Mouse (Mus musculus) erythroblast, embryonic 14.5 days (primary cell): Measurements from ENCODE around the gene Fbxw9. TPM values are rescaled to one million over a fixed set of nuclear protein-coding genes. Genes with fewer than 3 reads are reported as not detected.

Experiments used
- H3K27me3 ChIP-seq: 2 replicates; pipeline ENCODE4 v1.6.1; 2012; ENCODE audit warnings: inconsistent platforms; ENCODE audit not compliant: control insufficient read depth
- H3K36me3 ChIP-seq: 2 replicates; pipeline ENCODE4 v1.6.1; 2012; ENCODE audit warnings: mild to moderate bottlenecking, inconsistent platforms; ENCODE audit not compliant: control insufficient read depth
- H3K4me1 ChIP-seq: 2 replicates; pipeline ENCODE4 v1.6.1; 2012; ENCODE audit warnings: inconsistent platforms; ENCODE audit not compliant: control insufficient read depth
- H3K4me3 ChIP-seq: replicated peaks from 2 replicates; pipeline ENCODE3; 2012; ENCODE audit warnings: moderate library complexity, mild to moderate bottlenecking, inconsistent platforms
- H3K9me3 ChIP-seq: 2 replicates; pipeline ENCODE4 v1.6.1; 2012; ENCODE audit warnings: low read length, inconsistent platforms, mixed read lengths; ENCODE audit not compliant: control insufficient read depth
- GATA1 ChIP-seq: IDR thresholded peaks from 2 replicates; pipeline ENCODE4 v1.6.1; 2012; ENCODE audit warnings: low read length, inconsistent platforms, mixed read lengths
- TAL1 ChIP-seq: IDR thresholded peaks from 3 replicates; pipeline ENCODE4 v1.6.1; 2012; ENCODE audit warnings: low read length, inconsistent platforms, mixed read lengths
- polyA plus RNA-seq: library from polyadenylated mRNA; stranded (reverse); fragments of >175 nt; gene quantifications from 2 replicates; pipeline ENCODE4 v1.2.3, GENCODE M21; 2012

Gene Fbxw9
- 0.54 and 0.63 TPM in 2 replicates for polyA plus RNA-seq

- no peaks in the 10 kb centered on the region for H3K9me3 ChIP-seq
- H3K27me3 ChIP-seq, result peaks cover 5% of the 10 kb centered on the region
- TF ChIP-seq GATA1 (no peak), TAL1 (no peak)
- peaks cover 15% of the 10 kb centered on the region for H3K4me1 ChIP-seq
- H3K4me3 ChIP-seq, result peak within 1 kb of the TSS; percentile 87
- peaks cover 27% of the 10 kb centered on the region for H3K36me3 ChIP-seq
Observed at GRCm38 (mm10) chr8:85059879-85060616, at the start of gene Fbxw9. Fbxw9 (plus strand) TSS chr8:85060055.

DNA sequence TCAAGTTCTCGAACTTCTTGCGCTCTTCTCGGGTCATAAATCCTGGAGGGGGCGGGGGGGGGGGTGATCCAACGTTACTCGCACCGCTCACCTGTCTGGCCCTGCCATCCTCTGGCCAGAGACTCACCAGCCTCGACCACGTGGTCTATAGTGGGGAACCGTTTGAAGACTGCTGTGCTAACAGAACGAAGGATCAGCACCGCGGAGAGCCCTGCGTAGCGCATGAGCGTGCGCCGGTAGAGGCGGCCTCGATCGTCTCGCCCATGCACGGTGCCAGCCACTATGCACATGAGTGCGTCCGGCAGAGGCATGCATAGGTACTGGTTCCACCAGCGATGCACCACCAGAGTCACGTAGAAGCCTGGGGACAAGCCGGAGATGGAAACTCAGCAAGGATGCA is 48.6 kb upstream of the Fbxw9 start:
- no peak overlapping the region for H3K4me3 ChIP-seq
- H3K9me3 ChIP-seq, result no peaks in the 10 kb centered on the region
- H3K36me3 ChIP-seq, result no peaks in the 10 kb centered on the region
- H3K4me1 ChIP-seq, result peaks cover 13% of the 10 kb centered on the region
- H3K27me3 ChIP-seq, result peaks cover 62% of the 10 kb centered on the region
- no peak for TF ChIP-seq GATA1
- no peak for TF ChIP-seq TAL1

- H3K4me1 ChIP-seq, result peaks cover 8% of the 10 kb centered on the region
- H3K27me3 ChIP-seq, result peaks cover 54% of the 10 kb centered on the region
- H3K36me3 ChIP-seq, result peaks cover 15% of the 10 kb centered on the region
- TF ChIP-seq TAL1 (no peak), GATA1 (no peak)
- H3K9me3 ChIP-seq, result no peaks in the 10 kb centered on the region
- no peak overlapping the region for H3K4me3 ChIP-seq
Observed at GRCm38 (mm10) chr8:85013230-85013840, 46.5 kb upstream of the Fbxw9 start.

DNA sequence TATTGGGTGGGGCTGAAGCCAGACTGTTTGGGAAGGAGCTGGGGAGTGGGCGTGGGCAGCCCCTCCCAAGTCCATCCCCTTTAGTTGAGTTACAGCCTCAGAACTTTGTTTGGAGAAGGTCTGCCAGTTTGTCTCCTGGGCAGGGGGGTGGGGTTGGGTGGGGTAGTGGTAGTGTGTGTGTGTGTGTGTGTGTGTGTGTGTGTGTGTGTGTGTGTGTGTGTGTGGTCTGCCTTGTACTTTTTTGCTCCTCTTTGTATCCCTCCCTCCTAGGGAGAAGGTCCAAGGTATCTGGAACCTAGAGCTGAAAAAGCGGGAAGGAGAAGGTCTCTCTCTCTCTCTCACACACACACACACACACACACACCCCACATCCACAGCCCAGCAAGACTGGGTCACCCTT is 45.4 kb upstream of the Fbxw9 start, which contains the start of gene Best2:
Best2 (minus strand) TSS at position 101 of the 400 bp plus-strand sequence.
- TF ChIP-seq TAL1 (no peak), GATA1 (no peak)
- peaks cover 26% of the 10 kb centered on the region for H3K36me3 ChIP-seq
- H3K4me1 ChIP-seq, result peaks cover 10% of the 10 kb centered on the region
- no peak within 1 kb of the TSS for H3K4me3 ChIP-seq
- peaks cover 45% of the 10 kb centered on the region for H3K27me3 ChIP-seq
- H3K9me3 ChIP-seq, result no peaks in the 10 kb centered on the region

GRCm38 (mm10) chr8:85016724-85017123 is 43.1 kb upstream of the Fbxw9 start:
- peaks cover 12% of the 10 kb centered on the region for H3K4me1 ChIP-seq
- H3K4me3 ChIP-seq, result no peak overlapping the region
- H3K36me3 ChIP-seq, result peaks cover 48% of the 10 kb centered on the region
- peaks cover 28% of the 10 kb centered on the region for H3K27me3 ChIP-seq
- no peak for TF ChIP-seq TAL1
- TF ChIP-seq GATA1, result no peak
- no peaks in the 10 kb centered on the region for H3K9me3 ChIP-seq

DNA sequence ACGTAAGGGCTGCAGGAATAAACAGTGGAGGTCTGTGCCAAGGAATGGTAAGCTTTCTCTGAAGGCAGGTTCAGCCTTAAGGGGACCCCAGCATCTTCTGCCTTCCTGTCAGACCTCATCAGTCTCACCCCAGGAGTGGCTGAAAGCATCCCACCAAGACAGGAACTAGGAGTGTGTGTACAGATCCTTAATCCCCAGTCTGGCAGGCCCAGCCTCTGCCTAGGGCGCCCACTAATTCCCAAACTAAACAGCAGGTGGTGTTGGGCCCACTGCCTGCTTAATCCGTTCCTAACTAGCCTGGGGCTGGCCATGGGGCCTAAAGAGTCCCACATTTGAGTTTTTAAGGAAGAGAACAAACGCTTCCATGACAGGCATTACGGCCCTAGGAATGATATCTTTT is 42.6 kb upstream of the Fbxw9 start:
- H3K9me3 ChIP-seq, result no peaks in the 10 kb centered on the region
- H3K4me1 ChIP-seq, result peaks cover 12% of the 10 kb centered on the region
- no peak overlapping the region for H3K4me3 ChIP-seq
- no peak for TF ChIP-seq TAL1
- TF ChIP-seq GATA1, result no peak
- H3K36me3 ChIP-seq, result peaks cover 53% of the 10 kb centered on the region
- H3K27me3 ChIP-seq, result peaks cover 26% of the 10 kb centered on the region

GRCm38 (mm10) chr8:85021514-85022055 is 38.3 kb upstream of the Fbxw9 start:
- Histone ChIP-seq H3K27me3 (no peaks in the 10 kb centered on the region), H3K36me3 (peaks cover 71% of the 10 kb centered on the region), H3K4me1 (peaks cover 33% of the 10 kb centered on the region), H3K9me3 (no peaks in the 10 kb centered on the region), H3K4me3 (no peak overlapping the region)
- TF ChIP-seq TAL1 (no peak), GATA1 (no peak)

GRCm38 (mm10) chr8:85023846-85024245 is 36.0 kb upstream of the Fbxw9 start:
- Histone ChIP-seq H3K4me3 (peak overlapping the region; percentile 99), H3K4me1 (peaks cover 44% of the 10 kb centered on the region), H3K9me3 (no peaks in the 10 kb centered on the region), H3K36me3 (peaks cover 61% of the 10 kb centered on the region), H3K27me3 (no peaks in the 10 kb centered on the region)
- TF ChIP-seq TAL1, result no peak
- no peak for TF ChIP-seq GATA1
